Mouse (Mus musculus) heart, embryonic 12.5 days (tissue): ENCODE results near the gene Pxmp4. TPM values are rescaled to one million over a fixed set of nuclear protein-coding genes. Genes with fewer than 3 reads are reported as not detected.

ENCODE experiments used
- ATAC-seq: fragments of 200-750 bp; cut with Nextera tagmentation; 2 replicates; pipeline ENCODE4 v1.8.0; 2017; ENCODE audit warnings: moderate TSS enrichment, moderate library complexity; ENCODE audit not compliant: insufficient number of reproducible peaks, low FRiP score
- H3K27ac ChIP-seq: fragments of 300-500 bp; sonication (generic); 2 replicates; pipeline ENCODE4 v1.5.1; 2016; ENCODE audit warnings: mild to moderate bottlenecking, moderate library complexity; ENCODE audit not compliant: poor library complexity, severe bottlenecking
- H3K27me3 ChIP-seq: fragments of 300-500 bp; sonication (generic); replicated peaks from 2 replicates; pipeline ENCODE4 v1.6.1; 2016; ENCODE audit warnings: mild to moderate bottlenecking, moderate library complexity
- H3K36me3 ChIP-seq: fragments of 300-500 bp; sonication (generic); 2 replicates; pipeline ENCODE4 v1.6.1; 2016; ENCODE audit warnings: mild to moderate bottlenecking, moderate library complexity
- H3K4me1 ChIP-seq: fragments of 300-500 bp; sonication (generic); replicated peaks from 2 replicates; pipeline ENCODE4 v1.6.1; 2016; ENCODE audit warnings: mild to moderate bottlenecking
- H3K4me2 ChIP-seq: fragments of 300-500 bp; sonication (generic); 2 replicates; pipeline ENCODE4 v1.6.1; 2016; ENCODE audit warnings: mild to moderate bottlenecking, moderate library complexity
- H3K4me3 ChIP-seq: fragments of 300-500 bp; sonication (generic); 2 replicates; pipeline ENCODE4 v1.5.1; 2016; ENCODE audit warnings: mild to moderate bottlenecking
- H3K9ac ChIP-seq: fragments of 300-500 bp; sonication (generic); 2 replicates; pipeline ENCODE4 v1.6.1; 2016; ENCODE audit warnings: mild to moderate bottlenecking, moderate library complexity
- H3K9me3 ChIP-seq: fragments of 300-500 bp; sonication (generic); replicated peaks from 2 replicates; pipeline ENCODE4 v1.6.1; 2016; ENCODE audit warnings: mild to moderate bottlenecking, moderate library complexity
- WGBS: fragments of 180-500 bp; shearing (Covaris S2); methylation state at CpG from one replicate; pipeline ENCODE4 v1.1.7; 2016; 5-methylcytosine and 5-hydroxymethylcytosine counted together
- polyA plus RNA-seq: library from polyadenylated mRNA; unstranded; fragments of >200 nt; fragmentation: Nextera tagmentation; extraction: Ambion mirVana; gene quantifications from 2 replicates; pipeline ENCODE4 v1.2.1, GENCODE M21; 2016

Pxmp4 gene
- polyA plus RNA-seq, 1 experiment from 2014 or later, result 18.9 TPM

GRCm38 (mm10) chr2:154571266-154571665 is 32.2 kb downstream of the Pxmp4 start:
- no peak overlapping the region for H3K4me2 ChIP-seq
- H3K36me3 ChIP-seq, result no peaks in the 10 kb centered on the region
- H3K27ac ChIP-seq, result no peak overlapping the region
- H3K9ac ChIP-seq, result no peak overlapping the region
- no peaks in the 10 kb centered on the region for H3K27me3 ChIP-seq
- H3K4me3 ChIP-seq, result no peak overlapping the region
- 76% methylated on average over 4 of the region's 4 CpGs for WGBS
- no peaks in the 10 kb centered on the region for H3K9me3 ChIP-seq
- peaks cover 29% of the 10 kb centered on the region for H3K4me1 ChIP-seq
- ATAC-seq, result no peak

GRCm38 (mm10) chr2:154570666-154571065 is 32.8 kb downstream of the Pxmp4 start:
- Histone ChIP-seq H3K27ac (no peak overlapping the region), H3K9ac (no peak overlapping the region), H3K27me3 (no peaks in the 10 kb centered on the region), H3K4me1 (peaks cover 35% of the 10 kb centered on the region), H3K4me3 (0 out of 2 replicates have a peak overlapping the region, but pooled peaks have one; percentile 93), H3K4me2 (peak overlapping the region; percentile 86; the same call in 1 of the 2 replicates), H3K9me3 (no peaks in the 10 kb centered on the region), H3K36me3 (no peaks in the 10 kb centered on the region)
- WGBS, result 70% methylated on average over 4 of the region's 4 CpGs
- ATAC-seq, result no peak

- WGBS, result under 1% methylated on average over 35 of the region's 44 CpGs
- no peaks in the 10 kb centered on the region for H3K36me3 ChIP-seq
- peak within 1 kb of the TSS; percentile 93 for H3K4me3 ChIP-seq
- peak within 1 kb of the TSS; percentile 74 for H3K27ac ChIP-seq
- peak; percentile 98 for ATAC-seq
- H3K4me1 ChIP-seq, result peaks cover 36% of the 10 kb centered on the region
- H3K9ac ChIP-seq, result peak within 1 kb of the TSS; percentile 84
- H3K4me2 ChIP-seq, result peak within 1 kb of the TSS; percentile 86
- no peaks in the 10 kb centered on the region for H3K27me3 ChIP-seq
- H3K9me3 ChIP-seq, result no peaks in the 10 kb centered on the region
Measured at GRCm38 (mm10) chr2:154569836-154570286, 33.6 kb downstream of the Pxmp4 start, which contains the start of gene E2f1. Gene E2f1 (minus strand): TSS chr2:154569892.

GRCm38 (mm10) chr2:154569071-154569748 is 34.3 kb downstream of the Pxmp4 start:
- ATAC-seq, result peak; percentile 87
- Histone ChIP-seq H3K4me3 (peak overlapping the region; percentile 93), H3K4me1 (peaks cover 36% of the 10 kb centered on the region), H3K36me3 (peaks cover 2% of the 10 kb centered on the region), H3K9me3 (no peaks in the 10 kb centered on the region), H3K27ac (peak overlapping the region; percentile 74), H3K27me3 (no peaks in the 10 kb centered on the region), H3K4me2 (peak overlapping the region; percentile 86), H3K9ac (peak overlapping the region; percentile 84)
- WGBS, result under 1% methylated on average over 70 of the region's 70 CpGs

GRCm38 (mm10) chr2:154568329-154569070 is 35.0 kb downstream of the Pxmp4 start:
- Histone ChIP-seq H3K9me3 (no peaks in the 10 kb centered on the region), H3K9ac (peak overlapping the region; percentile 84), H3K4me2 (peak overlapping the region; percentile 86), H3K4me1 (peaks cover 36% of the 10 kb centered on the region), H3K36me3 (peaks cover 9% of the 10 kb centered on the region), H3K27me3 (no peaks in the 10 kb centered on the region), H3K27ac (peak overlapping the region; percentile 74), H3K4me3 (peak overlapping the region; percentile 93)
- no peak for ATAC-seq
- 20% methylated on average over 10 of the region's 10 CpGs for WGBS

GRCm38 (mm10) chr2:154567766-154568165 is 35.7 kb downstream of the Pxmp4 start:
- ATAC-seq, result no peak
- WGBS, result 78% methylated on average over 2 of the region's 2 CpGs
- Histone ChIP-seq H3K4me1 (peaks cover 36% of the 10 kb centered on the region), H3K9me3 (no peaks in the 10 kb centered on the region), H3K4me2 (peak overlapping the region; percentile 86), H3K36me3 (peaks cover 17% of the 10 kb centered on the region), H3K27me3 (no peaks in the 10 kb centered on the region), H3K4me3 (peak overlapping the region; percentile 93), H3K27ac (no peak overlapping the region), H3K9ac (no peak overlapping the region; the same call in 1 of the 2 replicates)

- ATAC-seq, result no peak
- Histone ChIP-seq H3K36me3 (peaks cover 24% of the 10 kb centered on the region), H3K4me3 (no peak overlapping the region), H3K9me3 (no peaks in the 10 kb centered on the region), H3K4me1 (peaks cover 36% of the 10 kb centered on the region), H3K9ac (no peak overlapping the region), H3K27ac (no peak overlapping the region), H3K4me2 (no peak overlapping the region), H3K27me3 (no peaks in the 10 kb centered on the region)
- WGBS, result 67% methylated on average over 8 of the region's 8 CpGs
Measured at GRCm38 (mm10) chr2:154566641-154567040, 36.9 kb downstream of the Pxmp4 start.

- WGBS, result 80% methylated on average over 3 of the region's 3 CpGs
- H3K4me1 ChIP-seq, result peaks cover 32% of the 10 kb centered on the region
- H3K36me3 ChIP-seq, result peaks cover 31% of the 10 kb centered on the region
- H3K27ac ChIP-seq, result no peak overlapping the region
- no peaks in the 10 kb centered on the region for H3K9me3 ChIP-seq
- H3K4me3 ChIP-seq, result no peak overlapping the region
- no peak overlapping the region for H3K4me2 ChIP-seq
- no peak for ATAC-seq
- H3K27me3 ChIP-seq, result no peaks in the 10 kb centered on the region
- 0 out of 2 replicates have a peak overlapping the region, but pooled peaks have one; percentile 8 for H3K9ac ChIP-seq
Measured at GRCm38 (mm10) chr2:154565562-154565961, 37.9 kb downstream of the Pxmp4 start.

GRCm38 (mm10) chr2:154563612-154564170 is 39.8 kb downstream of the Pxmp4 start:
- Histone ChIP-seq H3K4me1 (peaks cover 36% of the 10 kb centered on the region), H3K4me2 (no peak overlapping the region), H3K9me3 (no peaks in the 10 kb centered on the region), H3K27ac (no peak overlapping the region), H3K27me3 (no peaks in the 10 kb centered on the region), H3K9ac (no peak overlapping the region), H3K4me3 (no peak overlapping the region), H3K36me3 (peaks cover 36% of the 10 kb centered on the region)
- 90% methylated on average over 22 of the region's 22 CpGs for WGBS
- no peak for ATAC-seq

GRCm38 (mm10) chr2:154558264-154559039 is 45.1 kb downstream of the Pxmp4 start, which contains the start of gene Necab3:
Gene Necab3 (minus strand): TSS chr2:154558890.
- H3K4me2 ChIP-seq, result peak within 1 kb of the TSS; percentile 68
- H3K4me3 ChIP-seq, result peak within 1 kb of the TSS; percentile 37
- H3K4me1 ChIP-seq, result peaks cover 34% of the 10 kb centered on the region
- H3K36me3 ChIP-seq, result peaks cover 26% of the 10 kb centered on the region
- no peaks in the 10 kb centered on the region for H3K9me3 ChIP-seq
- 0 out of 2 replicates have a peak, but pooled peaks cover 5% of the 10 kb centered on the region for H3K27me3 ChIP-seq
- WGBS, result 6% methylated on average over 33 of the region's 34 CpGs
- ATAC-seq, result peak; percentile 47; the same call in 1 of the 2 replicates
- peak within 1 kb of the TSS; percentile 31; the same call in 1 of the 2 replicates for H3K9ac ChIP-seq
- H3K27ac ChIP-seq, result no peak within 1 kb of the TSS
